Mouse (Mus musculus): Measurements from ENCODE around the gene Gm20741. TPM values are rescaled to one million over a fixed set of nuclear protein-coding genes. Genes with fewer than 3 reads are reported as not detected.

Gene Gm20741
- not detected in 2 replicates for polyA plus RNA-seq (2015; fragmentation: Nextera tagmentation; extraction: Ambion mirVana)

DNA sequence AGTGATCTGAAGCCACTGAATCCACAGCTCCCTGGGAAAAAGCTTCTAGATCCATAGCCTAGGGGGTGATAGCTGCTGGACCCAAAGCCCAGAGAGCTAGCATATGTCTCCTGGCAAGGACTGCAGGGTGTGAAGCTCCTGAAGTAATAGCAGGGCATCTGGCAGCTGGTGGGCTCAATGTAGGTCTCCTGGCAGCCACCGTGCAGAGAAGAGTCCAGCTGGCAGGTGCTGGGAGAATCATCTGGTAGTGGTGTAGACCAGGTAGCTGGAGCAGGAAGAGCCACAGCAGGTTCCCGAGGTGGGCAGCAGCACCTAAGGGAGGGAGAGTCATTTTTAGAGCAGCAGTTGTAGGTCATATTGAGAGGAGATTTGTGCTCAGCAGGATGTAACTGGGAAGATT, at the start of gene Gm20741:
Gm20741 (minus strand) TSS at position 394 of the 400 bp plus-strand sequence.
- no peaks in the 10 kb centered on the region for H3K36me3 ChIP-seq (ENCODE audit: control insufficient read depth, insufficient read depth)
- 75% methylated on average over 2 of the region's 2 CpGs for WGBS
- ATAC-seq (replicated peaks; ENCODE audit: extremely low read depth, insufficient read depth, low FRiP score): no peak

DNA sequence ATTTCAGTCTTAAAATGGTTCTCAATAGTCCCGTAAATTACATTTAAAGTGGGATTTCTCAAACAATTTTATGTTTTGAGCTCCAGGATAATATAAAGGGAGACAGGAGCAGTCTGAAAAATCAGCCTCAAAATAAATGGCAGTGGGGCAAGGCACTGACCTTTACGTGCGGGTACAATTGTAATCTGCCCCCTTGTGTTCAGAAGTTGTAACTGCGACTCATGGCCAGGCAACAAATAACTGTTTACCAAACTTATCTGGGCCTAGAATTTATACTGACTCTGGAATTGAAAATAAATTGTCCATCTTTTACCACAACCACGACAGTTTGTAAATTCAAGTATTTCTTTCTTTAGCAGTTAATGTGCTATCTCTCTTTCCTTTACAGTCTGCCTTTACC, 39.4 kb upstream of the Gm20741 start:
- Histone ChIP-seq H3K9me3 (replicated peaks; ENCODE audit: control insufficient read depth, low read length) (no peaks in the 10 kb centered on the region), H3K4me2 (ENCODE audit: low read depth, low read length) (no peak overlapping the region), H3K27me3 (ENCODE audit: control insufficient read depth, insufficient read depth, low read length) (no peaks in the 10 kb centered on the region), H3K9ac (ENCODE audit: low read length) (no peak overlapping the region), H3K4me3 (ENCODE audit: low read length) (no peak overlapping the region), H3K4me1 (ENCODE audit: control insufficient read depth, insufficient read depth, low read length) (no peaks in the 10 kb centered on the region), H3K27ac (ENCODE audit: low read length) (no peak overlapping the region), H3K36me3 (ENCODE audit: control insufficient read depth, insufficient read depth) (no peaks in the 10 kb centered on the region)
- no peak for ATAC-seq (replicated peaks; ENCODE audit: extremely low read depth, insufficient read depth, low FRiP score)
- WGBS: 9% methylated on average over 5 of the region's 5 CpGs

More for the DNA sequence above, at the start of gene Gm20741:
- Histone ChIP-seq H3K4me2 (ENCODE audit: low read depth, low read length) (no peak within 1 kb of the TSS), H3K9ac (ENCODE audit: low read length) (no peak within 1 kb of the TSS), H3K4me1 (ENCODE audit: control insufficient read depth, insufficient read depth, low read length) (no peaks in the 10 kb centered on the region), H3K9me3 (replicated peaks; ENCODE audit: control insufficient read depth, low read length) (no peaks in the 10 kb centered on the region), H3K27me3 (ENCODE audit: control insufficient read depth, insufficient read depth, low read length) (no peaks in the 10 kb centered on the region), H3K27ac (ENCODE audit: low read length) (no peak within 1 kb of the TSS), H3K4me3 (ENCODE audit: low read length) (no peak within 1 kb of the TSS)

DNA sequence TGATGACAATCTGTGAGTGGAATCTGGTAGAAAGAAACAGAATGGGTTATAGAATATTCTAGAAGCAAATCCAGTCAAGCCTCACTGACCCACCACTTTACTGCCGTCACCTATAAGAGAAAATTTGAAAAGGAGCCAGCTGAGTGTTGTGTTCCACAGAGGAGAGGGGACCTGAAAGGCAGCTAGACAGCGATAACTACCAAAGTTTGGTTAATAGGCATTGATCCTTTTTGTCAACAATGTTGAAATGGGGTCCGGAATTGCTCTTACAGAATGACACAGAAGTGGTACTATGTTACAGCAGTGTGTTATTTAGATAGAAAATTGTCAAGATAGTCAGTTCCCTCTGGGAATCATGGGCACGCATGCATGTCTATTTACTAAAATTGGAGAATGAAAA, 36.5 kb upstream of the Gm20741 start:
- Histone ChIP-seq H3K4me1 (ENCODE audit: control insufficient read depth, insufficient read depth, low read length) (no peaks in the 10 kb centered on the region), H3K4me2 (ENCODE audit: low read depth, low read length) (no peak overlapping the region), H3K27ac (ENCODE audit: low read length) (no peak overlapping the region), H3K9me3 (replicated peaks; ENCODE audit: control insufficient read depth, low read length) (no peaks in the 10 kb centered on the region), H3K27me3 (ENCODE audit: control insufficient read depth, insufficient read depth, low read length) (no peaks in the 10 kb centered on the region), H3K9ac (ENCODE audit: low read length) (no peak overlapping the region), H3K4me3 (ENCODE audit: low read length) (no peak overlapping the region), H3K36me3 (ENCODE audit: control insufficient read depth, insufficient read depth) (no peaks in the 10 kb centered on the region)
- WGBS: 82% methylated on average over 4 of the region's 4 CpGs
- ATAC-seq (replicated peaks; ENCODE audit: extremely low read depth, insufficient read depth, low FRiP score): no peak

GRCm38 (mm10) chr16:88847363-88847762, 35.3 kb upstream of the Gm20741 start:
- no peak overlapping the region for H3K4me3 ChIP-seq (ENCODE audit: low read length)
- no peak overlapping the region for H3K27ac ChIP-seq (ENCODE audit: low read length)
- no peak overlapping the region for H3K4me2 ChIP-seq (ENCODE audit: low read depth, low read length)
- no peaks in the 10 kb centered on the region for H3K9me3 ChIP-seq (replicated peaks; ENCODE audit: control insufficient read depth, low read length)
- H3K9ac ChIP-seq (ENCODE audit: low read length): no peak overlapping the region
- no peaks in the 10 kb centered on the region for H3K4me1 ChIP-seq (ENCODE audit: control insufficient read depth, insufficient read depth, low read length)
- no peak for ATAC-seq (replicated peaks; ENCODE audit: extremely low read depth, insufficient read depth, low FRiP score)
- no peaks in the 10 kb centered on the region for H3K27me3 ChIP-seq (ENCODE audit: control insufficient read depth, insufficient read depth, low read length)
- no peaks in the 10 kb centered on the region for H3K36me3 ChIP-seq (ENCODE audit: control insufficient read depth, insufficient read depth)
- 92% methylated on average over 1 of the region's 1 CpGs for WGBS

DNA sequence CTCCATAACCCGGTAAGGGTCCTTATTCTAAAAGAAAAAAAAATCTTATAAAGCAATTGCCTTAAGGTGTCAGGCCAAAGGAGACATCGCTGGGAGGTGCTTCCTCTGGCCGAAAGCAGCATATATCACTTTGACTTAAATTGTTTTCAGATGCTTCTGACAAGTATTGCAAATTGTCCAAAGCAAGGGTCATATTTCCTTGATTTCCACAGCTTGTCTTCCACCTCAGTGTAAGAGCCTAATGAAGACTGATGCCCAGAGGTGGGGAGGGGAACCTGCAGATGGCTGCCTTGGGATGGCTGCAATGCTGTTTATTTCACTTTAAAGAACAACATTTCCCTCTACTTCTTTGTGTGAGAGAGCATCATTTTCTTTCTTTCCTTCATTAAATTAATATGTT, 15.0 kb upstream of the Gm20741 start:
- ATAC-seq (replicated peaks; ENCODE audit: extremely low read depth, insufficient read depth, low FRiP score): no peak
- no peaks in the 10 kb centered on the region for H3K4me1 ChIP-seq (ENCODE audit: control insufficient read depth, insufficient read depth, low read length)
- H3K4me3 ChIP-seq (ENCODE audit: low read length): no peak overlapping the region
- 75% methylated on average over 3 of the region's 3 CpGs for WGBS
- H3K27ac ChIP-seq (ENCODE audit: low read length): no peak overlapping the region
- H3K9me3 ChIP-seq (replicated peaks; ENCODE audit: control insufficient read depth, low read length): no peaks in the 10 kb centered on the region
- no peaks in the 10 kb centered on the region for H3K27me3 ChIP-seq (ENCODE audit: control insufficient read depth, insufficient read depth, low read length)
- H3K36me3 ChIP-seq (ENCODE audit: control insufficient read depth, insufficient read depth): no peaks in the 10 kb centered on the region
- H3K4me2 ChIP-seq (ENCODE audit: low read depth, low read length): no peak overlapping the region
- H3K9ac ChIP-seq (ENCODE audit: low read length): no peak overlapping the region

GRCm38 (mm10) chr16:88826095-88826652, 14.2 kb upstream of the Gm20741 start, which contains the start of gene Krtap14:
Krtap14 (minus strand) TSS chr16:88826145.
- Histone ChIP-seq H3K27ac (ENCODE audit: low read length) (no peak within 1 kb of the TSS), H3K9ac (ENCODE audit: low read length) (no peak within 1 kb of the TSS), H3K36me3 (ENCODE audit: control insufficient read depth, insufficient read depth) (no peaks in the 10 kb centered on the region), H3K27me3 (ENCODE audit: control insufficient read depth, insufficient read depth, low read length) (no peaks in the 10 kb centered on the region), H3K4me3 (ENCODE audit: low read length) (no peak within 1 kb of the TSS), H3K4me2 (ENCODE audit: low read depth, low read length) (no peak within 1 kb of the TSS), H3K9me3 (replicated peaks; ENCODE audit: control insufficient read depth, low read length) (no peaks in the 10 kb centered on the region), H3K4me1 (ENCODE audit: control insufficient read depth, insufficient read depth, low read length) (no peaks in the 10 kb centered on the region)
- WGBS: 86% methylated on average over 9 of the region's 9 CpGs
- ATAC-seq (replicated peaks; ENCODE audit: extremely low read depth, insufficient read depth, low FRiP score): no peak

GRCm38 (mm10) chr16:88823736-88824135, 11.7 kb upstream of the Gm20741 start:
- Histone ChIP-seq H3K4me2 (ENCODE audit: low read depth, low read length) (no peak overlapping the region), H3K27me3 (ENCODE audit: control insufficient read depth, insufficient read depth, low read length) (no peaks in the 10 kb centered on the region), H3K9ac (ENCODE audit: low read length) (no peak overlapping the region), H3K36me3 (ENCODE audit: control insufficient read depth, insufficient read depth) (no peaks in the 10 kb centered on the region), H3K4me3 (ENCODE audit: low read length) (no peak overlapping the region), H3K27ac (ENCODE audit: low read length) (no peak overlapping the region), H3K4me1 (ENCODE audit: control insufficient read depth, insufficient read depth, low read length) (no peaks in the 10 kb centered on the region), H3K9me3 (replicated peaks; ENCODE audit: control insufficient read depth, low read length) (no peaks in the 10 kb centered on the region)
- no peak for ATAC-seq (replicated peaks; ENCODE audit: extremely low read depth, insufficient read depth, low FRiP score)
- 72% methylated on average over 3 of the region's 3 CpGs for WGBS

GRCm38 (mm10) chr16:88820066-88820465, 8.0 kb upstream of the Gm20741 start, which contains the start of gene Krtap15:
Krtap15 (plus strand) TSS chr16:88820215.
- no peaks in the 10 kb centered on the region for H3K36me3 ChIP-seq (ENCODE audit: control insufficient read depth, insufficient read depth)
- H3K4me1 ChIP-seq (ENCODE audit: control insufficient read depth, insufficient read depth, low read length): no peaks in the 10 kb centered on the region
- 63% methylated on average over 3 of the region's 3 CpGs for WGBS
- H3K9me3 ChIP-seq (replicated peaks; ENCODE audit: control insufficient read depth, low read length): no peaks in the 10 kb centered on the region
- H3K4me2 ChIP-seq (ENCODE audit: low read depth, low read length): no peak within 1 kb of the TSS
- no peak within 1 kb of the TSS for H3K27ac ChIP-seq (ENCODE audit: low read length)
- H3K9ac ChIP-seq (ENCODE audit: low read length): no peak within 1 kb of the TSS
- no peaks in the 10 kb centered on the region for H3K27me3 ChIP-seq (ENCODE audit: control insufficient read depth, insufficient read depth, low read length)
- H3K4me3 ChIP-seq (ENCODE audit: low read length): no peak within 1 kb of the TSS
- ATAC-seq (replicated peaks; ENCODE audit: extremely low read depth, insufficient read depth, low FRiP score): no peak

GRCm38 (mm10) chr16:88786786-88787185, 25.2 kb downstream of the Gm20741 start:
- no peaks in the 10 kb centered on the region for H3K27me3 ChIP-seq (ENCODE audit: control insufficient read depth, insufficient read depth, low read length)
- H3K9me3 ChIP-seq (replicated peaks; ENCODE audit: control insufficient read depth, low read length): peaks cover 4% of the 10 kb centered on the region; the same call in 1 of the 2 replicates
- H3K36me3 ChIP-seq (ENCODE audit: control insufficient read depth, insufficient read depth): no peaks in the 10 kb centered on the region
- H3K9ac ChIP-seq (ENCODE audit: low read length): no peak overlapping the region
- no peak for ATAC-seq (replicated peaks; ENCODE audit: extremely low read depth, insufficient read depth, low FRiP score)
- no peaks in the 10 kb centered on the region for H3K4me1 ChIP-seq (ENCODE audit: control insufficient read depth, insufficient read depth, low read length)
- no peak overlapping the region for H3K27ac ChIP-seq (ENCODE audit: low read length)
- 78% methylated on average over 2 of the region's 2 CpGs for WGBS
- H3K4me3 ChIP-seq (ENCODE audit: low read length): no peak overlapping the region
- H3K4me2 ChIP-seq (ENCODE audit: low read depth, low read length): no peak overlapping the region

Measured in heart, embryonic 16.5 days (tissue).